Mouse (Mus musculus) ovary, postnatal 36 days (tissue): ENCODE measurements around the gene Stx8.
A peak's percentile ranks its signal among the peaks of the same experiment; 100 is the strongest.

ENCODE experiments used
- DNase-seq: peaks from one replicate; pipeline ENCODE4 v3.0.0; 2022; ENCODE audit warnings: low spot score, mixed read lengths

The Stx8 gene

GRCm38 (mm10) chr11:67975252-67975651, 9.3 kb downstream of the Stx8 start:
- no peak for DNase-seq

- no peak for DNase-seq
These were observed 17.6 kb downstream of the Stx8 start for GRCm38 (mm10) chr11:67983564-67983963.

- DNase-seq = no peak
These were observed 25.2 kb downstream of the Stx8 start for GRCm38 (mm10) chr11:67991240-67991639.

- no peak for DNase-seq
These were observed 30.0 kb downstream of the Stx8 start for GRCm38 (mm10) chr11:67995965-67996364.

DNA sequence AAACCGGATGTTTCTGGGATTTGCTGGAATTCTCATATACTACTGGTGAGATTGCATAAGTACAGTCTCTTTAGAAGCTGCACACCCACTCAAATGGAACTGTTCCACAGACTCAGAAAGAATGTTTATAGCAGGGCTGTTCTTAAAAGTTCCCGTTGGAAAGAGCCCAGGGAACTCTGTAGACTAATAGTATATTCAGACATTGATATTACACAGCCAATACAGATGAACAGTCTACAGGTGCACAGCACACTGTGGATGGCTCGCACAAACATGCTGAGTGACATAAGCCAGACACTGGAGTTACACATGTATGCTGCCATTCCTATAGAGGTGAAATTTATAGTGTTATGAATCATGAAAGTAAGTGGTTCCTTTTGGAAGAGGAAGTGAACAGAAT, 32.9 kb downstream of the Stx8 start:
- DNase-seq = no peak

GRCm38 (mm10) chr11:67999629-68000028, 33.6 kb downstream of the Stx8 start:
- no peak for DNase-seq

GRCm38 (mm10) chr11:68004191-68004590, 38.2 kb downstream of the Stx8 start:
- DNase-seq = peak; percentile 63

- no peak for DNase-seq
These were observed 40.3 kb downstream of the Stx8 start for GRCm38 (mm10) chr11:68006216-68006789.

GRCm38 (mm10) chr11:68007645-68008044, 41.7 kb downstream of the Stx8 start:
- no peak for DNase-seq

- DNase-seq = no peak
These were observed 43.4 kb downstream of the Stx8 start for GRCm38 (mm10) chr11:68009377-68009776.

DNA sequence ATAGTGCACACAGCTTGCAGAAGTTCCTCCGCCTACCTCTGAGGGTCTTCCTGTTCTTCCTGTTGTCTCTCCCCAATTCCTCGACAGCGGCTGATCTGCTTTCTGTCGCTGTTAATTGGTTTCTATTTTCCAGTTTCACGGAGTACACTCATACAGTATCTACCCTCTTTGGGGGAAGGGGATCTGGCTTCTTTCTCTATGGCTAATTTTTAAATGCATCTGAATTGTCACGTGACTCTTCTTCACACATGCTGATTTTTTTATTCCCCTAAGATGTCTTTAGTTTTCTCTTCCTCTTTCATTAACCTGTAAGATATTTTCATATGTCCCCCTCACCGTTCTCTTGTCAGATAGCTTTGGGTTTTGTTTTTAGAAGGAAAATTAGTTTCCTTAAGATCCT, 46.2 kb downstream of the Stx8 start:
- no peak for DNase-seq

DNA sequence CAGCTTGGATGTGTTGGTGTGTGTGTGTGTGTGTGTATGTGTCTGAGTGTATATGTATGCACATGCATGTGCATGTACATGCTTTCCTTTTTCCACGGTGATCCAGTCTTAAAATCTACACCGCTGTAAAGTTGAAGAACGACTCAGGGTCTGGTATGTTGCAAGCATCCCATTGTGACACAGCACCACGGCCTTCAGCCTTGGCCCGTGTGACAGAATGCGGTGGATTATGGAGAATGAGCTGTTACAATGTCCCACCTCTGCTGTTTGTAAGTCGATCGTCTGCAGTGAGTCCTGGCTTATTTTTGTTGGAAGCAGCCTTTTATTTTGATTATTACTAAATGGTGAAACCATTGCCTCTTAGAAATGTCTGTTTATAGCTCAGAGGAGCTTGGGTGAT, 52.2 kb downstream of the Stx8 start:
- DNase-seq = no peak

DNA sequence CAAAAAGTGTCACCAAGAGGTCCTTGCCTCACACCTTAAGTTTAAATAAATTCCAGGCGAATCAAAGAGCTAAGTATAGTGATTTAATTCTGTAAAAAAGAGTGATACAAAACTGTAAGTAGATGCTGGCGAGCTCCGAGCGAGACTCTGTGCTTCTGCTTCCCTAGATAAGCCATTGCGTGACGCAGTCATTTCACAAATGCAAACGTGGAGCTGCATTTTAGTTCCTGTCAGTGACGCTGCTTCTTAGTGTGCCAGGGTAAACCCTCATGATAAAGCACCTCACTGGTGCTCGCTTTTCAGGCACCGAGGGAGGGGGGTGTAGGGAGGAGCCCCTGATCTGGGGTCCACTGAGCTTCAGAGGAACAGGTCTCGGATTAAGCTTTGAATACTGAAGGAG, 53.2 kb downstream of the Stx8 start:
- DNase-seq = no peak

DNA sequence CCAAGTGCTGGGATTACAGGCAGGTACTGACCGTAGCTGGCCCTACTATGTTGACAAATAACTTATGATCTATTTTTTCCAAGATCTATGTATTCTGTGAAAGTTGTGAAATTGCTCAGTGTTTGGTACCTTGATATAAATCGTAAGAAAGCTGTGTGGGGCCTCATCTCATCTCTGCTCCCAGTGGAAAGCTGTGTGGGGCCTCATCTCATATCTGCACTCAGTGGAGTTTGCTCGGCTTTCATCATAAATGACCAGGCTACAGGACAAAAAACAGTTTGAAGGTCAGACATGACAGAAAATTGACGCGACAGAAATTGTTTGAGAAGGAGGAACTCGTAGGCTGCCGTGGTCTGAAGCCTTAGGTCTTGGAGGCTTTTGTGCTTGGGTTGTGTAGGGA, 56.0 kb downstream of the Stx8 start:
- DNase-seq = no peak

DNA sequence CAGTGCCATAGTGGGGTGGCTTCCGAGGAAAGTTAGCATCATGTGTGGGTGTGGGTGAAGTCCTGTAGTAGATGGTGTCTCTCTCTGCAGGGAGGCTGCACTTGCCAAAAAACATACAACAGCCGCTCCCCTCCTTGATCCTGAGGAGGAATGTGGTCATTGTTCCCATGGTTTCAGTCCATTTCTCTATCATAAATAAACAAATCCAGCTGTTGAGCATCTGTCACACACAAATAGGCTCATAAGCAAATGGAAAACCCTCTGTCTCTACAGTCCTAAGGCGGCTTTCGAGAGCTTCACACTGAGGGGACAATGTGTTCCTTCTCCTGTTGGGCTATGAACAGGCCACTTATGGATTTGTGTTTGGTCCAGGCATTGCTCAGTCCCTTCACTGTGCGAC, 56.9 kb downstream of the Stx8 start:
- no peak for DNase-seq

- DNase-seq = no peak
These were observed 57.9 kb downstream of the Stx8 start for GRCm38 (mm10) chr11:68023811-68024369.

DNA sequence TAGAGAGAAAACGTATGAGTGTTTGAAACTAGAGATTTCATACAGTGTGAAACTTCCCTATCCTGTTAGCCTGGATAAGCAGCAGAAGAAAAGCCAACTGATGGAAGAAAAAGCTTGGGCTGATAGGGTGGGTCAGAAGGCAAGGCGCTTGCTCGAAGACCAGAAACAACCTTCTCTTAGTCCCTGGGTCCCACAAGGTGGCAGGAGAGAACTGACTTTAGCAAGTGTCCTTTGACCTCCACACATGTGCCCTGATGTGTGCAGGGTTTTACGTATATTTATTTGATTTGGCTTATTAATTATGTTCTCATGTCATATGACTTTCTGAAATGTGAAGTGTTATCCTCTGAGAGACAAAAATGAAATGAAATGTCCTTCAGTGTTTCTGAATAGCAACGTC, 60.6 kb downstream of the Stx8 start:
- DNase-seq = no peak

DNA sequence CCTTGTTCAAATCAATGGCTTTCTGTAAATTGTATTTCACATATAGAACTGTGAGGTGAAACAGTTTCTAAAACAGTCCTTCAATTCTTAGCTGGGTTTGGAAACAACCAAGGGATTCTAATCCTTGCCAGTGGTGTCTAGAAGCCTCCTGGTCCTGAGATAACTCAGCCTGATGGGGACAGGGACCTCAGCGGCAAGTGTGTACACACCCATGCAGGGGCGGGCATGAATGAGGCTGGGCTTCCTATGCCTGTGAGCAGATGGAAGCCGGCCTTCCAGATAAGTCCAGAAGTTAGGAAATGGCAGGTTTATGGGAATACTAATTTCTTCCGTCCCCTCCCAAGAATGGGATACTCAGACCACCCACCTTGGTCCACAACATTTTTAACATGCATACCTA, 63.1 kb downstream of the Stx8 start:
- no peak for DNase-seq

GRCm38 (mm10) chr11:68029871-68030270, 63.9 kb downstream of the Stx8 start:
- no peak for DNase-seq

DNA sequence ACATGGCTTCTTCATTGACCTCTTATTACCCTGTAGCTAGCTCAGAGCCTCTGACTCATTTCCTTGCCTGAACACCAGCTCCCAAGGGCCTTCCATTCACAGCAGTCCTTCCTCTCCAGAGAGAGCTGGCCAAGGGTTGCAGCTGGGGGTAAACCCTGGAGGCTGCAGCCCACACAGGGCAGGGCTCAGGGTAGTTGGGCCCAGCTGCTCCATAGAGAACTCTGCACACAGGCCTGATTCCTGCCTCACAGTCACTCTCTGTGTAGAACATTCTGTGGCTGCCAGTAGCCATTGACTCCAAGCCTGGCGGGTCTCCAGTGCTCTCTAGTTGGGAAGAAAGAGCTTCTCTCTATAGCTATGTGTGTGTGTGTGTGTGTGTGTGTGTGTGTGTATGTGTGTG, 64.8 kb downstream of the Stx8 start:
- no peak for DNase-seq

DNA sequence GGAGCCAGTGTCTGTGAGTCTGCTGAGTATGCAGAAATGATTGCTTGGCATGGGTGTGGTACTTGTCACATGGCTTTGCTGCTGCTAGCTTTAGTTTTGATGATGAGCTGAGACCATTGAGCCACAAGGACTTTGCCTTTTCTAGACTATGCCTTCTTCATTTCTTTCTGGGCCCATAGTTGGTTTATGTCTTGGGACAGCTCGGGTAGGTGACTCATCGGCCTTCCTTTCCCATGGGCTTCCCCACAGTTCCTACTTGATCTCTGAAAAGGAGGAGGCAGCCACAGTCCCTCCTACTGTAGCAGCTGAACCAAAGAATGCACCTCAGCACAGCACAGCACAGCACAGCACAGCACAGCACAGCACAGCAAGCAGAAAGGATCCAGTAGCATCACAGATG, 66.5 kb downstream of the Stx8 start:
- DNase-seq = no peak

GRCm38 (mm10) chr11:68033331-68033926, 67.4 kb downstream of the Stx8 start:
- no peak for DNase-seq

- DNase-seq = no peak
These were observed 68.4 kb downstream of the Stx8 start for GRCm38 (mm10) chr11:68034422-68034821.

- DNase-seq = no peak
These were observed 69.4 kb downstream of the Stx8 start for GRCm38 (mm10) chr11:68035303-68035891.
